Mouse (Mus musculus): ENCODE results near the gene Gm14443.

GRCm38 (mm10) chr2:175176312-175176711 is 641 bp upstream of the Gm14443 start:
- no peak for TF ChIP-seq POLR2A (IDR thresholded peaks at IDR 0.05; ENCODE audit: low read depth, low read length)
- TF ChIP-seq CTCF (IDR thresholded peaks at IDR 0.05; ENCODE audit: extremely low read depth, insufficient read depth, insufficient read length, insufficient replicate concordance): no peak

Data from spleen, adult 2 months (tissue).